18 mouse cellular contexts compared by ENCODE assay signal in genomic region chr10:78317270-78317923, GRCm38 (mm10). TPM values are rescaled to one million over a fixed set of nuclear protein-coding genes. Genes with fewer than 3 reads are reported as not detected.
DNase-seq lines count a peak whose midpoint lies in the region; ATAC-seq and TF ChIP-seq lines count a peak whose summit lies in the region.
"Had no signal": no experiment of that assay in that cellular context is flagged by ENCODE, and none has a peak within 500 bp of the region (broad histone marks: within the 10 kb centered on the region; RNA-seq: fewer than 3 reads in every experiment).

No protein-coding gene starts in this region.

- no peaks in the 10 kb centered on the region; the same call in 1 of the 2 replicates for H3K36me3 ChIP-seq in lung, postnatal 0 days (ENCODE audit: insufficient read depth, low read length)
- H3K36me3 ChIP-seq in stomach, embryonic 14.5 days (ENCODE audit: control insufficient read depth, insufficient read depth, low read length): no peaks in the 10 kb centered on the region
- peaks cover 4% of the 10 kb centered on the region for H3K36me3 ChIP-seq in forebrain, embryonic 13.5 days (ENCODE audit: poor library complexity, severe bottlenecking)
- H3K36me3 ChIP-seq: embryonic facial prominence, embryonic 12.5 days; forebrain, embryonic 15.5 days; liver, embryonic 15.5 days; lung, embryonic 15.5 days had no signal

- H3K4me1 ChIP-seq in lung, postnatal 0 days (ENCODE audit: insufficient read depth, low read depth, low read length): no peaks in the 10 kb centered on the region
- no peaks in the 10 kb centered on the region for H3K4me1 ChIP-seq in stomach, embryonic 14.5 days (ENCODE audit: control insufficient read depth, insufficient read depth, low read length)
- peaks cover 11% of the 10 kb centered on the region for H3K4me1 ChIP-seq in forebrain, embryonic 13.5 days
- H3K4me1 ChIP-seq: liver, embryonic 15.5 days; lung, embryonic 15.5 days; midbrain, embryonic 10.5 days had no signal

- TF ChIP-seq EP300 in lung, postnatal 0 days (IDR thresholded peaks at IDR 0.05): no peak

- no peaks in the 10 kb centered on the region for H3K9me3 ChIP-seq in lung, postnatal 0 days (ENCODE audit: low read length)
- H3K9me3 ChIP-seq in stomach, embryonic 14.5 days (ENCODE audit: control insufficient read depth, low read depth, low read length): no peaks in the 10 kb centered on the region
- H3K9me3 ChIP-seq in forebrain, embryonic 13.5 days (replicated peaks): no peaks in the 10 kb centered on the region
- H3K9me3 ChIP-seq: embryonic facial prominence, embryonic 12.5 days; forebrain, embryonic 15.5 days; liver, embryonic 15.5 days; lung, embryonic 15.5 days; midbrain, embryonic 10.5 days had no signal

- WGBS in lung, postnatal 0 days: 53% methylated on average over 11 of the region's 11 CpGs
- WGBS in stomach, embryonic 14.5 days: 57% methylated on average over 11 of the region's 11 CpGs
- 90% methylated on average over 11 of the region's 11 CpGs for WGBS in forebrain, embryonic 13.5 days

- no peak for TF ChIP-seq CTCF in lung, postnatal 0 days (IDR thresholded peaks at IDR 0.05)

- no peak overlapping the region for H3K4me2 ChIP-seq in lung, postnatal 0 days (replicated peaks; ENCODE audit: low read depth, low read length)
- no peak overlapping the region for H3K4me2 ChIP-seq in stomach, embryonic 14.5 days (replicated peaks; ENCODE audit: low read depth, low read length)
- no peak overlapping the region for H3K4me2 ChIP-seq in forebrain, embryonic 13.5 days
- H3K4me2 ChIP-seq: embryonic facial prominence, embryonic 12.5 days; forebrain, embryonic 15.5 days; liver, embryonic 15.5 days; lung, embryonic 15.5 days had no signal

- H3K27ac ChIP-seq in lung, postnatal 0 days (ENCODE audit: low read length): no peak overlapping the region
- H3K27ac ChIP-seq in stomach, embryonic 14.5 days (ENCODE audit: low read length): no peak overlapping the region
- H3K27ac ChIP-seq in forebrain, embryonic 13.5 days: no peak overlapping the region
- H3K27ac ChIP-seq: embryonic facial prominence, embryonic 12.5 days; forebrain, embryonic 15.5 days; liver, embryonic 15.5 days; lung, embryonic 15.5 days; macrophage; midbrain, embryonic 10.5 days had no signal

- peak; percentile 31; the same call in 1 of the 2 replicates for ATAC-seq in lung, postnatal 0 days
- peak; percentile 66 for ATAC-seq in stomach, embryonic 14.5 days (ENCODE audit: insufficient number of reproducible peaks, insufficient read depth, low FRiP score, low read depth)
- ATAC-seq in forebrain, embryonic 13.5 days: no peak
- ATAC-seq: forebrain, embryonic 15.5 days had no signal

- H3K9ac ChIP-seq in lung, postnatal 0 days (replicated peaks; ENCODE audit: low read depth): no peak overlapping the region
- H3K9ac ChIP-seq in stomach, embryonic 14.5 days (replicated peaks; ENCODE audit: low read depth, low read length): no peak overlapping the region
- H3K9ac ChIP-seq in forebrain, embryonic 13.5 days: no peak overlapping the region
- H3K9ac ChIP-seq: embryonic facial prominence, embryonic 12.5 days; forebrain, embryonic 15.5 days; liver, embryonic 15.5 days; lung, embryonic 15.5 days had no signal

- peak; percentile 89 for DNase-seq in heart, adult 11 months
- DNase-seq in heart, postnatal 4 days: no peak
- DNase-seq in lung, postnatal 0 days (ENCODE audit: low spot score): no peak
- no peak for DNase-seq in lung, postnatal 36 days
- DNase-seq in spleen, postnatal 10 days (ENCODE audit: low spot score in 2 of 2): no peak
- DNase-seq: adrenal gland, adult 2 months; gastrocnemius, postnatal 14 days; kidney, adult 8-10 months; kidney, postnatal 14 days; thymus, postnatal 14 days had no signal

- no peak overlapping the region for H3K4me3 ChIP-seq in lung, postnatal 0 days (ENCODE audit: low read depth, low read length)
- no peak overlapping the region for H3K4me3 ChIP-seq in stomach, embryonic 14.5 days (ENCODE audit: low read depth, low read length)
- no peak overlapping the region for H3K4me3 ChIP-seq in forebrain, embryonic 13.5 days
- H3K4me3 ChIP-seq: embryonic facial prominence, embryonic 12.5 days; forebrain, embryonic 15.5 days; liver, embryonic 15.5 days; lung, embryonic 15.5 days; midbrain, embryonic 10.5 days had no signal

- no peaks in the 10 kb centered on the region for H3K27me3 ChIP-seq in lung, postnatal 0 days (replicated peaks; ENCODE audit: insufficient read depth, low read length)
- no peaks in the 10 kb centered on the region for H3K27me3 ChIP-seq in stomach, embryonic 14.5 days (ENCODE audit: control insufficient read depth, insufficient read depth, low read length)
- H3K27me3 ChIP-seq in forebrain, embryonic 13.5 days: no peaks in the 10 kb centered on the region
- H3K27me3 ChIP-seq: embryonic facial prominence, embryonic 12.5 days; forebrain, embryonic 15.5 days; liver, embryonic 15.5 days; lung, embryonic 15.5 days had no signal

RNA-seq across cellular contexts. Expression of gene Agpat3, which starts 34.9 kb away (rescaled TPM):
- 100 to 1,000 TPM; 242 to 263 TPM for total RNA-seq in heart, postnatal 4 days (2021)
- polyA plus RNA-seq in lung, postnatal 0 days (2015; fragmentation: Nextera tagmentation; extraction: Ambion mirVana): 119 and 129 TPM in 2 replicates
- 41.9 and 54.3 TPM in 2 replicates for polyA plus RNA-seq in stomach, embryonic 14.5 days (2014; fragmentation: Nextera tagmentation; extraction: Ambion mirVana)
- 45.9 and 50.0 TPM in 2 replicates for polyA plus RNA-seq in forebrain, embryonic 13.5 days (2015; fragmentation: Nextera tagmentation; extraction: Ambion mirVana)
